Mouse (Mus musculus) hindbrain, embryonic 13.5 days (tissue): ENCODE results near the gene Banf1. TPM values are rescaled to one million over a fixed set of nuclear protein-coding genes. Genes with fewer than 3 reads are reported as not detected.
A peak's percentile ranks its signal among the peaks of the same experiment; 100 is the strongest.
"Not testable (repeated sequence)": the region's sequence is repeated elsewhere in the genome, so short reads cannot be mapped to it uniquely, and the experiment has no call there.

Experiments used
- ATAC-seq: fragments of 200-750 bp; cut with Nextera tagmentation; 2 replicates; pipeline ENCODE4 v1.8.0; 2017; ENCODE audit warnings: moderate TSS enrichment; ENCODE audit not compliant: low FRiP score
- H3K27ac ChIP-seq: fragments of 300-500 bp; sonication (generic); 2 replicates; pipeline ENCODE4 v1.5.1; 2015; ENCODE audit warnings: inconsistent platforms, mild to moderate bottlenecking, moderate library complexity
- H3K27me3 ChIP-seq: fragments of 300-500 bp; sonication (generic); 2 replicates; pipeline ENCODE4 v1.6.1; 2015; ENCODE audit warnings: mild to moderate bottlenecking, inconsistent platforms
- H3K36me3 ChIP-seq: fragments of 300-500 bp; sonication (generic); 2 replicates; pipeline ENCODE4 v1.6.1; 2015; ENCODE audit warnings: mild to moderate bottlenecking, inconsistent platforms
- H3K4me1 ChIP-seq: fragments of 300-500 bp; sonication (generic); replicated peaks from 2 replicates; pipeline ENCODE4 v1.6.1; 2015; ENCODE audit warnings: inconsistent platforms
- H3K4me2 ChIP-seq: fragments of 300-500 bp; sonication (generic); 2 replicates; pipeline ENCODE4 v1.6.1; 2015; ENCODE audit warnings: inconsistent platforms, mild to moderate bottlenecking, moderate library complexity
- H3K4me3 ChIP-seq: fragments of 300-500 bp; sonication (generic); 2 replicates; pipeline ENCODE4 v1.5.1; 2015; ENCODE audit warnings: mild to moderate bottlenecking, inconsistent platforms
- H3K9ac ChIP-seq: fragments of 300-500 bp; sonication (generic); 2 replicates; pipeline ENCODE4 v1.6.1; 2015; ENCODE audit warnings: mild to moderate bottlenecking, inconsistent platforms
- H3K9me3 ChIP-seq: fragments of 300-500 bp; sonication (generic); 2 replicates; pipeline ENCODE4 v1.6.1; 2016; ENCODE audit warnings: inconsistent platforms
- WGBS: fragments of 180-500 bp; shearing (Covaris S2); methylation state at CpG from one replicate; pipeline ENCODE4 v1.1.7; 2015; 5-methylcytosine and 5-hydroxymethylcytosine counted together
- polyA plus RNA-seq: library from polyadenylated mRNA; unstranded; fragments of >200 nt; fragmentation: Nextera tagmentation; extraction: Ambion mirVana; gene quantifications from 2 replicates; pipeline ENCODE4 v1.2.1, GENCODE M21; 2015

Gene Banf1
- 330 and 334 TPM in 2 replicates for polyA plus RNA-seq

GRCm38 (mm10) chr19:5367053-5367359 is at the start of gene Banf1:
Gene Banf1, minus strand, starts transcription at chr19:5367168.
- peak; percentile 36; the same call in 1 of the 2 replicates for ATAC-seq
- Histone ChIP-seq H3K36me3 (peaks cover 59% of the 10 kb centered on the region), H3K9ac (peak within 1 kb of the TSS; percentile 88), H3K9me3 (no peaks in the 10 kb centered on the region), H3K4me3 (peak within 1 kb of the TSS; percentile 91), H3K4me2 (peak within 1 kb of the TSS; percentile 82), H3K27me3 (no peaks in the 10 kb centered on the region), H3K4me1 (peaks cover 26% of the 10 kb centered on the region), H3K27ac (peak within 1 kb of the TSS; percentile 94)
- under 1% methylated on average over 33 of the region's 33 CpGs for WGBS

- no peak overlapping the region for H3K4me3 ChIP-seq
- H3K9ac ChIP-seq = no peak overlapping the region
- no peaks in the 10 kb centered on the region for H3K9me3 ChIP-seq
- WGBS = 69% methylated on average over 2 of the region's 2 CpGs
- H3K36me3 ChIP-seq = peaks cover 13% of the 10 kb centered on the region
- no peaks in the 10 kb centered on the region for H3K27me3 ChIP-seq
- ATAC-seq = no peak
- H3K4me2 ChIP-seq = no peak overlapping the region
- H3K4me1 ChIP-seq = no peaks in the 10 kb centered on the region
- H3K27ac ChIP-seq = no peak overlapping the region
Observed at GRCm38 (mm10) chr19:5414534-5414957, 47.6 kb upstream of the Banf1 start.

- 72% methylated on average over 4 of the region's 4 CpGs for WGBS
- Histone ChIP-seq H3K4me1 (no peaks in the 10 kb centered on the region), H3K27me3 (no peaks in the 10 kb centered on the region), H3K9ac (no peak overlapping the region), H3K9me3 (no peaks in the 10 kb centered on the region), H3K36me3 (peaks cover 11% of the 10 kb centered on the region; the same call in 1 of the 2 replicates), H3K4me3 (no peak overlapping the region), H3K27ac (no peak overlapping the region), H3K4me2 (no peak overlapping the region)
- ATAC-seq = no peak
Observed at GRCm38 (mm10) chr19:5413840-5414239, 46.9 kb upstream of the Banf1 start.

GRCm38 (mm10) chr19:5411961-5412360 is 45.0 kb upstream of the Banf1 start:
- WGBS = 72% methylated on average over 5 of the region's 5 CpGs
- no peak overlapping the region for H3K4me3 ChIP-seq
- H3K27me3 ChIP-seq = no peaks in the 10 kb centered on the region
- H3K9ac ChIP-seq = no peak overlapping the region
- peaks cover 14% of the 10 kb centered on the region for H3K4me1 ChIP-seq
- H3K4me2 ChIP-seq = no peak overlapping the region
- H3K27ac ChIP-seq = no peak overlapping the region
- H3K9me3 ChIP-seq = no peaks in the 10 kb centered on the region
- H3K36me3 ChIP-seq = no peaks in the 10 kb centered on the region
- no peak for ATAC-seq

GRCm38 (mm10) chr19:5410641-5411040 is 43.7 kb upstream of the Banf1 start:
- peaks cover 18% of the 10 kb centered on the region for H3K4me1 ChIP-seq
- H3K4me3 ChIP-seq = no peak overlapping the region
- WGBS = 89% methylated on average over 5 of the region's 5 CpGs
- H3K27me3 ChIP-seq = no peaks in the 10 kb centered on the region
- no peaks in the 10 kb centered on the region for H3K36me3 ChIP-seq
- H3K27ac ChIP-seq = no peak overlapping the region
- ATAC-seq = no peak
- no peaks in the 10 kb centered on the region for H3K9me3 ChIP-seq
- no peak overlapping the region for H3K9ac ChIP-seq
- no peak overlapping the region for H3K4me2 ChIP-seq

GRCm38 (mm10) chr19:5409068-5409467 is 42.1 kb upstream of the Banf1 start:
- Histone ChIP-seq H3K4me3 (no peak overlapping the region), H3K27ac (no peak overlapping the region), H3K9me3 (no peaks in the 10 kb centered on the region), H3K36me3 (no peaks in the 10 kb centered on the region), H3K9ac (no peak overlapping the region), H3K27me3 (no peaks in the 10 kb centered on the region), H3K4me2 (no peak overlapping the region), H3K4me1 (peaks cover 19% of the 10 kb centered on the region)
- 84% methylated on average over 5 of the region's 5 CpGs for WGBS
- ATAC-seq = no peak

GRCm38 (mm10) chr19:5408057-5409001 is 41.4 kb upstream of the Banf1 start:
- no peaks in the 10 kb centered on the region for H3K9me3 ChIP-seq
- H3K4me2 ChIP-seq = peak overlapping the region; percentile 73
- no peak overlapping the region for H3K27ac ChIP-seq
- H3K27me3 ChIP-seq = no peaks in the 10 kb centered on the region
- H3K36me3 ChIP-seq = no peaks in the 10 kb centered on the region
- H3K9ac ChIP-seq = peak overlapping the region; percentile 85; the same call in 1 of the 2 replicates
- 89% methylated on average over 13 of the region's 13 CpGs for WGBS
- peaks cover 19% of the 10 kb centered on the region for H3K4me1 ChIP-seq
- ATAC-seq = no peak
- no peak overlapping the region for H3K4me3 ChIP-seq

GRCm38 (mm10) chr19:5407133-5407532 is 40.2 kb upstream of the Banf1 start:
- peak overlapping the region; percentile 73 for H3K4me2 ChIP-seq
- H3K4me1 ChIP-seq = peaks cover 19% of the 10 kb centered on the region
- H3K4me3 ChIP-seq = peak overlapping the region; percentile 61
- H3K9ac ChIP-seq = peak overlapping the region; percentile 85
- no peaks in the 10 kb centered on the region for H3K9me3 ChIP-seq
- peak overlapping the region; percentile 89 for H3K27ac ChIP-seq
- H3K27me3 ChIP-seq = no peaks in the 10 kb centered on the region
- peak; percentile 68 for ATAC-seq
- 26% methylated on average over 7 of the region's 7 CpGs for WGBS
- H3K36me3 ChIP-seq = no peaks in the 10 kb centered on the region

- not testable (repeated sequence) for H3K9me3 ChIP-seq, H3K27me3 ChIP-seq, H3K36me3 ChIP-seq
- peak overlapping the region; percentile 89 for H3K27ac ChIP-seq
- peak overlapping the region; percentile 85 for H3K9ac ChIP-seq
- WGBS = 12% methylated on average over 24 of the region's 25 CpGs
- H3K4me2 ChIP-seq = peak overlapping the region; percentile 73
- ATAC-seq = peak; percentile 90
- H3K4me1 ChIP-seq = peaks cover 19% of the 10 kb centered on the region
- peak overlapping the region; percentile 61 for H3K4me3 ChIP-seq
Observed at GRCm38 (mm10) chr19:5406531-5407126, 39.7 kb upstream of the Banf1 start.

GRCm38 (mm10) chr19:5405924-5406323 is 39.0 kb upstream of the Banf1 start:
- Histone ChIP-seq H3K4me1 (peaks cover 19% of the 10 kb centered on the region), H3K9me3 (no peaks in the 10 kb centered on the region), H3K27me3 (no peaks in the 10 kb centered on the region), H3K4me2 (peak overlapping the region; percentile 59), H3K4me3 (peak overlapping the region; percentile 35), H3K27ac (peak overlapping the region; percentile 60; the same call in 1 of the 2 replicates), H3K9ac (peak overlapping the region; percentile 63), H3K36me3 (no peaks in the 10 kb centered on the region)
- no peak for ATAC-seq
- 30% methylated on average over 7 of the region's 7 CpGs for WGBS

GRCm38 (mm10) chr19:5402293-5402692 is 35.3 kb upstream of the Banf1 start, which contains the start of gene Tsga10ip:
Gene Tsga10ip, minus strand, starts transcription at chr19:5402526.
- no peak within 1 kb of the TSS for H3K27ac ChIP-seq
- no peaks in the 10 kb centered on the region for H3K9me3 ChIP-seq
- no peak within 1 kb of the TSS for H3K4me3 ChIP-seq
- H3K27me3 ChIP-seq = no peaks in the 10 kb centered on the region
- 76% methylated on average over 8 of the region's 8 CpGs for WGBS
- no peak for ATAC-seq
- no peaks in the 10 kb centered on the region for H3K36me3 ChIP-seq
- H3K4me1 ChIP-seq = peaks cover 7% of the 10 kb centered on the region
- H3K9ac ChIP-seq = peak within 1 kb of the TSS; percentile 36; the same call in 1 of the 2 replicates
- H3K4me2 ChIP-seq = no peak within 1 kb of the TSS

- not testable (repeated sequence) for H3K9me3 ChIP-seq, H3K9ac ChIP-seq, H3K27ac ChIP-seq, H3K36me3 ChIP-seq, H3K27me3 ChIP-seq, H3K4me1 ChIP-seq, ATAC-seq, H3K4me2 ChIP-seq, H3K4me3 ChIP-seq
- 76% methylated on average over 4 of the region's 4 CpGs for WGBS
Observed at GRCm38 (mm10) chr19:5401073-5401472, 34.1 kb upstream of the Banf1 start.
